Mouse (Mus musculus) midbrain, embryonic 15.5 days (tissue): ENCODE measurements around the gene Doc2g. TPM values are rescaled to one million over a fixed set of nuclear protein-coding genes. Genes with fewer than 3 reads are reported as not detected.

Experiments
- ATAC-seq: fragments of 200-750 bp; cut with Nextera tagmentation; replicated peaks from 2 replicates; pipeline ENCODE4 v1.8.0; 2017; ENCODE audit warnings: moderate TSS enrichment
- H3K27ac ChIP-seq: fragments of 300-500 bp; sonication (generic); 2 replicates; pipeline ENCODE4 v1.5.1; 2015; ENCODE audit warnings: mild to moderate bottlenecking, inconsistent platforms
- H3K27me3 ChIP-seq: fragments of 300-500 bp; sonication (generic); replicated peaks from 2 replicates; pipeline ENCODE4 v1.6.1; 2015; ENCODE audit warnings: inconsistent platforms
- H3K36me3 ChIP-seq: fragments of 300-500 bp; sonication (generic); replicated peaks from 2 replicates; pipeline ENCODE4 v1.6.1; 2015; ENCODE audit warnings: inconsistent platforms
- H3K4me1 ChIP-seq: fragments of 300-500 bp; sonication (generic); 2 replicates; pipeline ENCODE4 v1.6.1; 2015; ENCODE audit warnings: inconsistent platforms
- H3K4me2 ChIP-seq: fragments of 300-500 bp; sonication (generic); 2 replicates; pipeline ENCODE4 v1.6.1; 2015; ENCODE audit warnings: inconsistent platforms, mild to moderate bottlenecking, moderate library complexity
- H3K4me3 ChIP-seq: fragments of 300-500 bp; sonication (generic); 2 replicates; pipeline ENCODE4 v1.5.1; 2015; ENCODE audit warnings: mild to moderate bottlenecking, inconsistent platforms
- H3K9ac ChIP-seq: fragments of 300-500 bp; sonication (generic); 2 replicates; pipeline ENCODE4 v1.6.1; 2015; ENCODE audit warnings: mild to moderate bottlenecking, inconsistent platforms
- H3K9me3 ChIP-seq: fragments of 300-500 bp; sonication (generic); 2 replicates; pipeline ENCODE4 v1.6.1; 2016; ENCODE audit warnings: inconsistent platforms
- WGBS: fragments of 180-500 bp; shearing (Covaris S2); methylation state at CpG from one replicate; pipeline ENCODE4 v1.1.7; 2015; ENCODE audit warnings: mixed read lengths; 5-methylcytosine and 5-hydroxymethylcytosine counted together
- polyA plus RNA-seq: library from polyadenylated mRNA; unstranded; fragments of >200 nt; fragmentation: Nextera tagmentation; extraction: Ambion mirVana; gene quantifications from 2 replicates; pipeline ENCODE4 v1.2.1, GENCODE M21; 2015

Doc2g gene
- polyA plus RNA-seq, 1 experiment from 2014 or later, result 12.1 TPM

- Histone ChIP-seq H3K4me2 (no peak overlapping the region), H3K27me3 (peaks cover 2% of the 10 kb centered on the region; the same call in 1 of the 2 replicates), H3K9me3 (no peaks in the 10 kb centered on the region), H3K4me3 (no peak overlapping the region), H3K27ac (no peak overlapping the region), H3K9ac (no peak overlapping the region), H3K36me3 (no peaks in the 10 kb centered on the region), H3K4me1 (peaks cover 8% of the 10 kb centered on the region)
- ATAC-seq, result no peak
- WGBS, result 74% methylated on average over 6 of the region's 6 CpGs
Observed at GRCm38 (mm10) chr19:3994932-3995331, 8.2 kb upstream of the Doc2g start.

- Histone ChIP-seq H3K36me3 (no peaks in the 10 kb centered on the region), H3K9ac (no peak overlapping the region), H3K9me3 (no peaks in the 10 kb centered on the region), H3K4me1 (peaks cover 8% of the 10 kb centered on the region), H3K4me2 (no peak overlapping the region), H3K4me3 (no peak overlapping the region), H3K27me3 (peaks cover 2% of the 10 kb centered on the region; the same call in 1 of the 2 replicates), H3K27ac (no peak overlapping the region)
- WGBS, result 84% methylated on average over 3 of the region's 3 CpGs
- ATAC-seq, result no peak
Observed at GRCm38 (mm10) chr19:3995505-3995904, 7.6 kb upstream of the Doc2g start.

- H3K27me3 ChIP-seq, result peaks cover 2% of the 10 kb centered on the region; the same call in 1 of the 2 replicates
- H3K27ac ChIP-seq, result no peak overlapping the region
- H3K36me3 ChIP-seq, result no peaks in the 10 kb centered on the region
- no peak overlapping the region for H3K4me3 ChIP-seq
- H3K4me1 ChIP-seq, result peaks cover 12% of the 10 kb centered on the region
- WGBS, result 78% methylated on average over 7 of the region's 7 CpGs
- H3K9ac ChIP-seq, result no peak overlapping the region
- no peak overlapping the region for H3K4me2 ChIP-seq
- ATAC-seq, result no peak
- H3K9me3 ChIP-seq, result no peaks in the 10 kb centered on the region
Observed at GRCm38 (mm10) chr19:3996106-3996505, 7.0 kb upstream of the Doc2g start.

GRCm38 (mm10) chr19:3996747-3997146 lies 6.4 kb upstream of the Doc2g start:
- Histone ChIP-seq H3K36me3 (no peaks in the 10 kb centered on the region), H3K9ac (no peak overlapping the region), H3K9me3 (no peaks in the 10 kb centered on the region), H3K27ac (no peak overlapping the region), H3K4me1 (peaks cover 18% of the 10 kb centered on the region), H3K4me3 (no peak overlapping the region), H3K4me2 (no peak overlapping the region), H3K27me3 (peaks cover 2% of the 10 kb centered on the region; the same call in 1 of the 2 replicates)
- ATAC-seq, result no peak
- WGBS, result 75% methylated on average over 8 of the region's 8 CpGs

GRCm38 (mm10) chr19:3997231-3997630 lies 5.9 kb upstream of the Doc2g start:
- ATAC-seq, result no peak
- H3K36me3 ChIP-seq, result no peaks in the 10 kb centered on the region
- no peak overlapping the region for H3K9ac ChIP-seq
- 65% methylated on average over 8 of the region's 8 CpGs for WGBS
- H3K27ac ChIP-seq, result no peak overlapping the region
- no peak overlapping the region for H3K4me2 ChIP-seq
- peaks cover 20% of the 10 kb centered on the region for H3K4me1 ChIP-seq
- H3K9me3 ChIP-seq, result no peaks in the 10 kb centered on the region
- peaks cover 2% of the 10 kb centered on the region; the same call in 1 of the 2 replicates for H3K27me3 ChIP-seq
- H3K4me3 ChIP-seq, result no peak overlapping the region

- Histone ChIP-seq H3K4me1 (peaks cover 20% of the 10 kb centered on the region), H3K27me3 (no peaks in the 10 kb centered on the region), H3K4me2 (no peak overlapping the region), H3K36me3 (no peaks in the 10 kb centered on the region), H3K4me3 (no peak overlapping the region), H3K9me3 (no peaks in the 10 kb centered on the region), H3K9ac (no peak overlapping the region), H3K27ac (no peak overlapping the region)
- 77% methylated on average over 8 of the region's 8 CpGs for WGBS
- no peak for ATAC-seq
Observed at GRCm38 (mm10) chr19:3998335-3998734, 4.8 kb upstream of the Doc2g start.

- no peak overlapping the region for H3K27ac ChIP-seq
- H3K36me3 ChIP-seq, result no peaks in the 10 kb centered on the region
- peak overlapping the region; percentile 53; the same call in 1 of the 2 replicates for H3K4me3 ChIP-seq
- H3K9me3 ChIP-seq, result no peaks in the 10 kb centered on the region
- no peak for ATAC-seq
- peaks cover 20% of the 10 kb centered on the region for H3K4me1 ChIP-seq
- no peak overlapping the region for H3K9ac ChIP-seq
- H3K27me3 ChIP-seq, result no peaks in the 10 kb centered on the region
- WGBS, result 86% methylated on average over 9 of the region's 9 CpGs
- peak overlapping the region; percentile 69 for H3K4me2 ChIP-seq
Observed at GRCm38 (mm10) chr19:3999121-3999730, 3.9 kb upstream of the Doc2g start.

GRCm38 (mm10) chr19:4000119-4000900 lies 2.8 kb upstream of the Doc2g start, which contains the start of the genes Nudt8 and Gm49405:
Nudt8 (plus strand) TSS chr19:4000580.
Gm49405 (plus strand) TSS chr19:4000626.
- peak; percentile 91 for ATAC-seq
- under 1% methylated on average over 64 of the region's 64 CpGs for WGBS
- H3K9ac ChIP-seq, result peak within 1 kb of the TSS; percentile 70

GRCm38 (mm10) chr19:4000949-4001525 lies 2.1 kb upstream of the Doc2g start:
- peak overlapping the region; percentile 70 for H3K9ac ChIP-seq
- 18% methylated on average over 17 of the region's 17 CpGs for WGBS
- ATAC-seq, result peak; percentile 40
- H3K27ac ChIP-seq, result peak overlapping the region; percentile 95
- H3K4me2 ChIP-seq, result peak overlapping the region; percentile 69
- H3K27me3 ChIP-seq, result no peaks in the 10 kb centered on the region
- peaks cover 20% of the 10 kb centered on the region for H3K4me1 ChIP-seq
- no peaks in the 10 kb centered on the region for H3K9me3 ChIP-seq
- H3K4me3 ChIP-seq, result peak overlapping the region; percentile 53
- H3K36me3 ChIP-seq, result no peaks in the 10 kb centered on the region

More at GRCm38 (mm10) chr19:4000119-4000900, 2.8 kb upstream of the Doc2g start, which contains the start of the genes Nudt8 and Gm49405:
- Histone ChIP-seq H3K4me2 (peak within 1 kb of the TSS; percentile 69), H3K27ac (peak within 1 kb of the TSS; percentile 95), H3K27me3 (no peaks in the 10 kb centered on the region), H3K9me3 (no peaks in the 10 kb centered on the region), H3K4me3 (peak within 1 kb of the TSS; percentile 53), H3K36me3 (no peaks in the 10 kb centered on the region), H3K4me1 (peaks cover 20% of the 10 kb centered on the region)

GRCm38 (mm10) chr19:4001752-4002151 lies 1.4 kb upstream of the Doc2g start:
- Histone ChIP-seq H3K9ac (no peak overlapping the region), H3K4me3 (no peak overlapping the region), H3K27me3 (no peaks in the 10 kb centered on the region), H3K27ac (no peak overlapping the region), H3K36me3 (0 out of 2 replicates have a peak, but pooled peaks cover 4% of the 10 kb centered on the region), H3K9me3 (no peaks in the 10 kb centered on the region), H3K4me2 (peak overlapping the region; percentile 69; the same call in 1 of the 2 replicates), H3K4me1 (peaks cover 20% of the 10 kb centered on the region)
- 93% methylated on average over 5 of the region's 5 CpGs for WGBS
- ATAC-seq, result no peak

- peaks cover 15% of the 10 kb centered on the region; the same call in 1 of the 2 replicates for H3K36me3 ChIP-seq
- no peak overlapping the region for H3K9ac ChIP-seq
- H3K27ac ChIP-seq, result no peak overlapping the region
- H3K9me3 ChIP-seq, result no peaks in the 10 kb centered on the region
- H3K27me3 ChIP-seq, result no peaks in the 10 kb centered on the region
- peaks cover 20% of the 10 kb centered on the region for H3K4me1 ChIP-seq
- no peak overlapping the region for H3K4me3 ChIP-seq
- WGBS, result 86% methylated on average over 12 of the region's 12 CpGs
- H3K4me2 ChIP-seq, result no peak overlapping the region
- ATAC-seq, result no peak
Observed at GRCm38 (mm10) chr19:4003641-4004040, 528 bp downstream of the Doc2g start.

- H3K9me3 ChIP-seq, result no peaks in the 10 kb centered on the region
- 86% methylated on average over 15 of the region's 15 CpGs for WGBS
- no peak overlapping the region for H3K4me2 ChIP-seq
- H3K4me1 ChIP-seq, result peaks cover 18% of the 10 kb centered on the region
- no peak for ATAC-seq
- H3K27ac ChIP-seq, result no peak overlapping the region
- H3K9ac ChIP-seq, result no peak overlapping the region
- H3K27me3 ChIP-seq, result no peaks in the 10 kb centered on the region
- peaks cover 18% of the 10 kb centered on the region; the same call in 1 of the 2 replicates for H3K36me3 ChIP-seq
- H3K4me3 ChIP-seq, result no peak overlapping the region
Observed at GRCm38 (mm10) chr19:4004331-4004730, 1.2 kb downstream of the Doc2g start.
